Mouse (Mus musculus): Measurements from ENCODE around the gene Ensa.
"Not testable (repeated sequence)": the region's sequence is repeated elsewhere in the genome, so short reads cannot be mapped to it uniquely, and the experiment has no call there.

Gene Ensa

GRCm38 (mm10) chr3:95663969-95664608 is 39.3 kb downstream of the Ensa start:
- no peak for DNase-seq

- no peak for DNase-seq
These were observed 40.2 kb downstream of the Ensa start for GRCm38 (mm10) chr3:95664940-95665352.

- DNase-seq: no peak
These were observed 41.5 kb downstream of the Ensa start for GRCm38 (mm10) chr3:95666124-95666844.

GRCm38 (mm10) chr3:95667521-95667920 is 42.7 kb downstream of the Ensa start:
- no peak for DNase-seq

GRCm38 (mm10) chr3:95668026-95668425 is 43.2 kb downstream of the Ensa start:
- DNase-seq: peak; percentile 37

GRCm38 (mm10) chr3:95668589-95669308 is 44.0 kb downstream of the Ensa start:
- peak; percentile 46 for DNase-seq

GRCm38 (mm10) chr3:95669309-95669665 is 44.5 kb downstream of the Ensa start:
- no peak for DNase-seq

- DNase-seq: not testable (repeated sequence)
These were observed 45.6 kb downstream of the Ensa start for GRCm38 (mm10) chr3:95670419-95670818.

- DNase-seq: no peak
These were observed 46.4 kb downstream of the Ensa start for GRCm38 (mm10) chr3:95671201-95671600.

- no peak for DNase-seq
These were observed 47.7 kb downstream of the Ensa start for GRCm38 (mm10) chr3:95672461-95672860.

- DNase-seq: no peak
These were observed 48.3 kb downstream of the Ensa start for GRCm38 (mm10) chr3:95672861-95673706.

GRCm38 (mm10) chr3:95673707-95674211 is 49.0 kb downstream of the Ensa start:
- no peak for DNase-seq

GRCm38 (mm10) chr3:95674236-95674635 is 49.4 kb downstream of the Ensa start:
- no peak for DNase-seq

- no peak for DNase-seq
These were observed 50.0 kb downstream of the Ensa start for GRCm38 (mm10) chr3:95674812-95675211.

GRCm38 (mm10) chr3:95675301-95676092 is 50.7 kb downstream of the Ensa start:
- DNase-seq: peak; percentile 79

GRCm38 (mm10) chr3:95676745-95677419 is 52.1 kb downstream of the Ensa start:
- peak; percentile 78 for DNase-seq

GRCm38 (mm10) chr3:95677420-95678090 is 52.8 kb downstream of the Ensa start:
- no peak for DNase-seq

GRCm38 (mm10) chr3:95679551-95679950 is 54.8 kb downstream of the Ensa start:
- DNase-seq: no peak

- DNase-seq: no peak
These were observed 55.9 kb downstream of the Ensa start for GRCm38 (mm10) chr3:95680673-95681072.

GRCm38 (mm10) chr3:95681365-95681764 is 56.6 kb downstream of the Ensa start:
- DNase-seq: no peak

Data from retina, postnatal 1 day (tissue).